Mouse (Mus musculus) left cerebral cortex, adult 9 months (tissue): ENCODE measurements around the gene Cotl1.
"Not testable (repeated sequence)": the region's sequence is repeated elsewhere in the genome, so short reads cannot be mapped to it uniquely, and the experiment has no call there.

Experiments
- DNase-seq, 2 experiments: peaks; one replicate each; pipeline ENCODE4 v3.0.0; 2022; ENCODE audit warnings: low spot score in 2 of 2

Cotl1 gene

DNA sequence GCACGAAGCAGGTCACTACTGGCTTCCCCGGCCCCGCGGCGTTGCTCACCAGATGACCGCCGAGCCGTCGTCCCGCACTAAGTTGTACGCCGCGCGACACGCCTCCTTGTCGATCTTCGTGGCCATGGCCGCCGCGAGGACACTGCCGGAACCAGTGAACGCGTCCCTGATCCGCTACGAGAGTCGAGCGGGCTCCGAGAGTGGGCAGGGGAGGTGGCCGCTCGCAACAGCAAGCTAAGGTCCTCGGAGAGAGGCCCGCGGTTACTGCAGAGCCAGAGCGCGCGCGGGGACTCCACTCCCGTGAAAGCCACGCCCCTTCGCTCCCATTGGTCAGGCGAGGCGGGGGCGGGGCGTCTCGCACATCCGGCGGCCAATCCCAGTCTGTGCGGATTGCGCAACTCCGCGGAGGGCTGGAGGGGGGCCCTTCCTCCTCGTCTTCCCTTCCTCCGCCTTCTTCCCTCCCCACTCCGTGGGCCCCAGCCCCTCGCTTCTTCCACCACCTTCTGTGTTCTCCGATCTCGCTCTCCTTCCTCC lies at the start of gene Cotl1:
Cotl1 (minus strand) TSS at position 270 of the 534 bp plus-strand sequence.
- DNase-seq = peak; percentile 93 to 97

DNA sequence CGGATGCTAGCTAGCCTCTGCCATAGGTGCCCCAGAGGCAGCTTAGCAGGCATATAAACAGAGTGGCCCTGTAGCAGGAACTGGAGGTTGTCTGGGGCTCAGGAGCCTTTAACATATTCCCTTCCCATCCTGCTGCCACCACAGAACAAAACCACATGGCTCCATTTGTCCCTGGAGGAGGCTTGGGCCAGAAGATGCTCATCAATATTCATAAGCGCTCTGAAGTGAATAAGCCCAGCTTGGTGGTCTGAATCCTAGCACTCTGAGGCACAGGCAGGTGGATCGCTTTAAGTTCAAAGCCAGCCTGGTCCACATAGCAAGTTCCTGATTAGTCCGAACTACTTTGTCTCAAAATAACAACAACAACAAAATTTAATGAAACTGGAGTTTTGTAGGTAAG lies 47.7 kb upstream of the Cotl1 start:
- no peak for DNase-seq

DNA sequence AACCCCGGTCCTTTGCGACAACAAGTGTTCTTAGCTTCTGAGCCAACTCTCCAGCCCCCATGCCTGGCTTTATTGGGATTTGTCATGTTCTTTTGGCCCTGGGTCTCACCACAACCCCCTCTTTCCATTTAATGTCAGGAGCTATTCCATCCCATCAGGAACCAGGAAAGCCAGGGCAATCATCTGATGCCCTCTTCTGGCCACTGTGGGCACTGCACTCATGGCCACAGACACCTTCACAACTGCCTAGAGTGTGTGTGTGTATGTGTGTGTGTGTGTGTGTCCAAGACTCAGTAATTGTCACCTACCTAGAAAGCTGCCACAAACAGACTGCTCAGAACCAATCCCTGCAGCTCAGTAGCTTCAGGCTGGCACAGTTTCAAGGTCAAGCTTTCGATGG lies 46.8 kb upstream of the Cotl1 start:
- peak in 1 of 2 experiments; percentile 12 for DNase-seq

DNA sequence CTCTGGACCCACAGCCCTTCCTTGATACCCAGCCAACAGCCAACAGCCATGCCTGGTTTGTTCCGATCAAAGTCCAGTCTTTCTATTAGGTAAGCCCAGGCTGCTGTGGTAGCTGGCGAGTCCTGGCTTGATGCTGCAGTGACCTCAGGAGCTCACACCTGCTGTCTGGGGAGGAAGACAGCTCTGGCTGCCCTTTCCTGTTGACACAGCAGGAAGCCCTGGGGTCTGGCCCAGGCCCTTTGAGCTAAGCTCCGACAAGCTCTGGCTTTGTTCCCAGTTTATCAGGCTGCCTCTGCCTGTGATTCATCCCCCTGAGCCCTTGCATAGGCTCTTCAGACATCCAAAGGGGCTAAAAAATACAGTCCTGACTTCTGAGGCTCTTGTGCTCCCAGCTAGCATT lies 45.3 kb upstream of the Cotl1 start:
- no peak for DNase-seq

DNA sequence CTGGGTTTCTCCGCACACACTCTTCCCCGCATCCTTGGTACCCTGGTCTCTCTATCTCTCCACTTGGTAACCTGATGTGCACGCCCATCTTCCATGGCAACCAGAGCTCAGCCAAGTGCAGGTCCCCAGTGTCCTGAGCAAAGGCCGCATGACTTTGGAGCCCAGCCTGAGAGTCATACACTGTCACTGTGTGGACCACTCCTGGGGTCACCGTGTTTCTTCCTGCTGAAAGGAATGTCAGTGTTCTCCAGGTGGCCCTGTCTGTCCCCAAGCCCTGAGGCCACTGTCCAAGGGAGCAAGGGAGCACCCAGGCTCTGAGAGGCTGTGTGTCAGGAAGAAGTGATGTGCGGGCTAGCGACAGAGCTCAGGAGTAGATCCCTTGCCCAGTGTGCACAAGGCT lies 42.9 kb upstream of the Cotl1 start:
- DNase-seq = no peak

DNA sequence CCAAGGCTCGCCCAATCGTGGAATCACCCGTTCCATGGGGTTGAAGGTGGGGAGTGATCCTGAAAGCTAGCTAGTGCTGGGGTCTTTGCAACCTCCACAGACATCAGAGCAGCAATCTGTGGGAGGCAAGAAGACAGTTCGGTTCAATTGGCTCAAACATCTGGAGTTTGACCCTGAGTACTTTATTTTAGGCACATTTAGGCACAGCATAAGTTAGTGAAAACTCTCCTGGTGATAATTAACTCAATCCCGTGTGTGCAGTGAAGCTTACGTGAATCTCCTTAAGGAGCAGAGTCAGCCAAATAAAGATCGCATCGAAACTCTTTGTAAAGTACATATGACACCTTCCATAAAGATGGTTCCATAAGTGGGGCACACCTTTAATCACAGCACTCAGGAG lies 41.6 kb upstream of the Cotl1 start:
- DNase-seq = no peak

DNA sequence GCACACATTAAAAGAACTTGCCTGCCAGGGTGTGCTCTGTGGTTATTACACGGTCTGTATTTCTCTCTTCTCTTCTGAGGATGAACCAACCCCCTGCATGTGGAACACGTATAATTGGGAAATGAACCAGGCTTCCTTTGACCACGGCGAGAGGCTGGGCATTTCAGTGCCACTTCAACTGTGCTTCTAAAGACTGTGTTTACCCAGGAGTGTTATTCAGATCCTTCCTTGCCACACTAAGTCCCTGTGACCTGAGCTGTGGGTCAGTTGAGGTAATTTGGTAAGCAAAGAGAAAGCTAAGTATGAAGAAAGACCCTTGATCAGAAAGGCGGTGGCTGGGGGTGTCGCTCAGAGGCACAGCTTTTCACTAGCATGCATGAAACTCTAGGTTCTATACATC lies 41.0 kb upstream of the Cotl1 start:
- DNase-seq = no peak

DNA sequence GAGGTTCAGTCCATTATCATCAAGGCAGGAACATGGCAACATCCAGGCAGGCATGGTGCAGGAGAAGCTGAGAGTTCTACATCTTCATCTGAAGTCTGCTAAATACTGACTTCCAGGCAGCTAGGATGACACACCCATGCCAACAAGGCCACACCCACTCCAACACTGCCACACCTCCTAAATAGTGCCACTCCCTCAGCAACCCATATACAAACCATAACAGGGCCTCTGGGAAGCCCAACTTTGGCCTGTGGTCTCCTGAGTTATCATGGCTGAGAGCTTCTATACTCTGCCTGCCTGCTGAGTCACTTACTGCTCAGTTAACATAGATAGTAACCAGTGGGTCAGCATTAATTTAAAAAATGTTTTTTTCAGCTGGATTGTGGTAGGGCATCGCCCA lies 32.8 kb upstream of the Cotl1 start:
- no peak for DNase-seq

DNA sequence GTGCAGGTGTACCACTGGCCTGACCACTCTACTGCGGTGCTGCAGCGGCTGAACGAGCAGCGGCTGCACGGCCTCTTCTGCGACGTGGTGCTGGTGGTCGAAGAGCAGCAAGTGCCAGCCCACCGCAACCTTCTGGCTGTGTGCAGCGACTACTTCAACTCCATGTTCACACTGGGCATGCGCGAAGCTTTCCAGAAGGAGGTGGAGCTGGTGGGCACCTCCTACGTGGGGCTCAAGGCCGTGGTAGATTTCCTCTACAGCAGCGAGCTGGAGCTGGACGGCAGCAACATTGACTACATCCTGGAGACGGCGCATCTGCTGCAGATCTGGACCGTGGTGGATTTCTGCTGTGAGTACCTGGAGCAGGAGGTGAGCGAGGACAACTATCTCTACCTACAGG lies 29.3 kb upstream of the Cotl1 start:
- DNase-seq = no peak

DNA sequence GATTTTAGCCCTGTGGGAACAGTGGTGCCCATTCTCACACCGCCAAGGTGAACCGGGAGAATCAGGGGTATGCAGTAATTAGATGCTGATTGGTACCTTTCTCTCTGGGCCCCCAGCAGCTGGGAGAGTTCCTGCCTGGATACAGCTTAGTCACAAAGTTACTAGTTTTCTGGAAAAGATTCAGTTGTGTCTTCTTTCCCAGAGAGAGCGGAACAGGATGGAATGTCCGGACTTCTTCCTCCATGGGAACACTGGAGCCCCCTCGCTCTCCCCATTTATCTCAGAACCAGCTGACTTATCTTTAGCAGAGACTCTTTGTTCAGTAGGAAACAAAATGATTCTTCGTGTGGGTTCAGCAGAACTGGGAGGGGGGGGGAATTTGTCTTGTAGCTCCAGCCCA lies 22.4 kb upstream of the Cotl1 start:
- no peak for DNase-seq

DNA sequence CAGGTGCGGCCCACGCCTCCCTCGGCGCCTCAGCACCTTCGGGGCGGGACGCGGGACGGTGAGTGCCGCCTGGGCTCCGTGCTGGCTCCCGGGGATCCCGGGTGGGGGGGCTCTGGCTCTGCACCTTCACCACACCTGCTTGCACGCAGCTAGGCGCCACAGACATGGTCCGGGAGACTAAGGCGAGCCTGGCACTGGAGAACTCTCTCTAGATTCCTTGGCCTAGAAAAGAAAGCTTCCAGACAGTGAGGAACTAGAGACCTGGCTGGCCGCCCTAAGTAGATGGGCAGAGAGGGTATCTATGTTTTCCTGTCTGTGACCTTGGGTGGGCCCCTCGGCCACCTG lies 22.0 kb upstream of the Cotl1 start:
- DNase-seq = no peak

DNA sequence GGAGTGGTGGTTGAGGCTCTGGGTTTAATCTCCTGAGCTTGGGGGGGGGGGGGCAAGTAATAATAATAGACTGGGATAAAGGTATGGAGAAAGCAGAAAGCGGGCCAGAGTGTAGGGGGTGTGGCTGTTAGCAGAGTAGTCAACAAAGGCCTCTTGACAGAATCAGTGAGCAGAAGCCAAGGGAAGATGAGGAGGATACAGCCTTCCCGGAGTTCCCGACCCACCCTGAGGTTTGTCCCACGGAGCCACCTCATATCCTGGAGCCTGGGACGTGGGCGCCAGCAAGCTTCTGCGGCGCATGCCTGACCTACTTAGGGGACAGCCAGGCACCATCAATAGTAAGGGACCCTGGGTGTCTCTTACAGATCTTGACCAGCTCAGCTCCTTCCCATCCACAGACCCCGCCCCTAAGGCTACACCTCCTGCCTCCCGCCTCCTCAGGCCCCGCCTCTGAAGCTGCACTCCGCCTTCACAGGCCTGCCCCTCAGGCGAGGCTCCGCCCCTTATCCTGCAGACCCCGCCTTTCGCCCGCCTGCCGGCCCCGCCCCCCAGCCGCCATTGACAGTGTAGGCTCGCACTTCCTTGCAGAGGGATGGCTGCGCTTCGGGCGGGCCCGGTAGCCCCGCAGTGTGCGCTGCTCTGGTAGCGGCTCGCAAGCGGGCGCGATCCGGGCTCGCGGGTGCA lies 21.5 kb upstream of the Cotl1 start, which contains the start of gene Klhl36:
Klhl36 (plus strand) TSS at position 561 of the 684 bp plus-strand sequence.
- DNase-seq = peak; percentile 89 to 95

DNA sequence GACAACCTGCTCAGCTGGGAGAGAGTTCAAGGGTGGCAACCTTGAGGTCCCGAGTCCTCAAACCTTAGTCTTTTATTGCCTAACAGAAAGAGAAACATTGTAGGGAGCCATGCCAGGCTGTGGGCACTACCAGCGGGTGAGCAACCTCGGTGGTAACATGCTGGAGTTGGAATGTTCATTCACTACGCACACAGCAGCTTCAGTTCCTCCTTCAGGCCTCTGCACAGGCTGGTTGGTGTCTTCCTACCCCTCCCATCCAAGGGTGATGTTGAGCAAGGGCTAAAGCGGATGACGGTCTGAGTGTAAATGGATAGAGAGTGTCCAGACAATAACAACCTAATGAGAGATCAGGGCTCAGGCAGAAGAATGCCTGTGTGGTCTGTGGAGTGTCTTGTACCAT lies 17.4 kb upstream of the Cotl1 start:
- no peak for DNase-seq

DNA sequence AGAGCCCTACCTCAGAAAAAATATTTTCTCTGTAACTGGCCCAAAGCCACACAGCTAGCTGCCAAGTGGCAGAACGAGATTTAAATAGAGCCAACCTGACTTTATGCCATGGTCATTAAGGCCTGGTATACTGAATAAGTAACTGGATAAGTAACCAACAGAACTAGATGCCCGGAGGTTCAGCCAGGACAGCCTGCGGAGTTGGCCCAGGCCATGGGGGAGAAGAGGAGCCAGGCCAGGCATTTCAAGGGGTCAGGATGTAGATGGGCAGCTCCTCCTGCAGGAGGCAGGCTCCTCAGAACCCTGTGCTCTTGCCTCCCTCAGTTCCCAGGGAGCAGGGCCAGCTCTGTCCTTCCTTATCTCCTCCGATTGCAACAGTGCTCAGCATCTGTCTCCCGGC lies 15.3 kb upstream of the Cotl1 start:
- DNase-seq = no peak

DNA sequence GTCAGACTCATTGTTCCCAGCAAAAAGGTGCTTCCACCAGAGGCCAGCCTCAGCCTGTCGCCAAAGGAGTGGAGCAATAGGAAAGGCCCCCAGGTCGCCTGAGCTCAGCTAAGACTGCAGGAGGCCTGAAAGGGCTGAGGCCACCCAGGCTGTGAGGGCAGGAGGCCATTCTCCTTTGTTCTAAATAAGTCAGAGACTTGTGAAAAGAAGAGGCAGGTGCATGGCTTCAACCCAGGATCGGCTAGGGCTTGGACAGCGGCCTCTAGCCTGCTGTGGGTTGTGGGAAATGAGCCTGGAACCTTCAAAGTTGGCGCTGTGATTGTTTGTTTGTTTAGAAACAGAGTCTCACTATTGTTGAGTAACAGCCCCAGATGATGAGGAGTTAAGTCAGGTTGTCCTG lies 13.7 kb upstream of the Cotl1 start:
- no peak for DNase-seq

DNA sequence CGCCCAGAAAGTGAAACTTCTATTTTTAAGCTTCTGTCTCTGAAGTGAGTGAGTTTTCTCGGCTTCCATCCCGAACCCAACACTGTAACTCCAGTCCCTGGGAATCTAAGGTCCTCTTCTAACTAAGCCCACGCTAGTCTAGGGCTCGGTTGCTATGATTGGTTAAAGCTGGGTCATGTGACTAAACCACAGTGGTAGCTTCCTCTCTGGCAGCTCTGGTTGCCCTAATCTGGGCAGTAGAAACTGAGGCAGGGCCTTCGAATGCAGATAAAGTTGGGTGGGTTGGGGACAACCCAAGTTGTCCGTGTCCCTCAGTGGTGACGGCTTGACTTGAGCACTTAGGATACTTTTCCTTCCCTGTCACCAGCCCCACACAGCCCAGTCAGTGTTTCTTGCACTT lies 13.2 kb upstream of the Cotl1 start:
- no peak for DNase-seq

DNA sequence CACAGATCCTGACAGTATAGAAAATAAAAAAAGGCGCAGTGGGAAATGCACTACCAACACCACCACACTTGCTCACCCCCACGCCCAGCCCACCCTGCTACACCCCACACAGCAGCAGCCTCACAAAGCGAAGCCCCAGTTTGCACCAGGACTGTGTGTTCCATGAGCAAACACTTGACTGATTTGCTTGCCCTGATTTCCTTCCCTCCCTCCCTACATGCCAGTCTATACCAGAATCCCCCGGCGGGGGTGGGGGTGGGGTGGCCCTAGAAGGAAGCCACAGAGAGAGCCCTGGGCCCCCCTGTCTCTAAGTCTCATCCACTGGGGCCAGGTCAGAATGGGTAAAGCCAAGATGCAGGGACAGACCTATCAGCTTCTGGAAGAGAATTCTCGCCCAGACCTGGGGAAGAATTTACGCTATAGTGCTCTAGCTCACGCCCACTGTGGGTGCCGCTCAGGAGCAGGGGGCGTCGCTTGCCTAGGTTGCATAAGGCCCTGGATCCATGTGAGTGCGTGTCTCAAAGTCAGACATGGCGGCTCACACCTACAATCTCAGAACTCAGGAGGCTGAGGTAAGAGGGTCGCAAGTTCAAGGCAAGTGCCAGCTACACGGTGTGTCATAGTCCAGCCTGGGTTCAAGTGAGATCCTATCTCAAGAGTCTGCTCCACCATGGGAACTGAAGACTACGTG lies 7.0 kb upstream of the Cotl1 start:
- no peak for DNase-seq

DNA sequence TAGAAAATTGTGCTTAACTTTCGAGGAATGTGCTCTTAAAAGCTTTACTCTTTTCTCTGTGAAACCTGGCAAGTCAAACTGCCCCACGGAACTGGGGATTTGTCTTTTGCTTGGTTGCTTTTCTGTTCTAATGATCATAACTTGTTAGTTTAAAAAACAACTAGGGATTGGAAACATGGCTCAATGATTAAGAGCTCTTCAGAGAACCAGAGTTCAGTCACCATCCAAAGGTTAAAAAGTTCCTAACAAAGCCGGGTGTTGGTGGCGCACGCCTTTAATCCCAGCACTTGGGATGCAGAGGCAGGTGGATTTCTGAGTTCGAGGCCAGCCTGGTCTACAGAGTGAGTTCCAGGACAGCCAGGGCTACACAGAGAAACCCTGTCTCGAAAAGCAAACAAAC lies 5.4 kb upstream of the Cotl1 start:
- DNase-seq = not testable (repeated sequence)

DNA sequence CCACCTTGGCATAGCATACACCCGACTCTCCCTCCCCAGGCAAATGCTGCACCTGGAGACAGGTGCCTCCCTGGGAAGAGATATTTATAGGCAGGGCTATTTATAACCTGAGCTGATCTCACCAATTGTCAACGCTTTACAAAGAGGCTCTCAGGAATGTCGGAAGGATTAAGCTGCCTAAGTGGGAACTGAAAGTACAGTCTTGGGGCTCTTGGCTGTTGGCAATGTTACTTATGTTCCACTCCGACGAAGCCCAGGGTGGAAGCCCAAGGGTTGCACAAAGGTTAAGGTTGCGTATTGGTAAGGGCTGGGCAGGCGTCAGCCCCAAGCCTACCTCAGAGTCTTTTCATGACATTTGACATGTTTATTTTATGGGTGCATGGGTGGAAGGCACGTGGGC lies 4.2 kb upstream of the Cotl1 start:
- no peak for DNase-seq

DNA sequence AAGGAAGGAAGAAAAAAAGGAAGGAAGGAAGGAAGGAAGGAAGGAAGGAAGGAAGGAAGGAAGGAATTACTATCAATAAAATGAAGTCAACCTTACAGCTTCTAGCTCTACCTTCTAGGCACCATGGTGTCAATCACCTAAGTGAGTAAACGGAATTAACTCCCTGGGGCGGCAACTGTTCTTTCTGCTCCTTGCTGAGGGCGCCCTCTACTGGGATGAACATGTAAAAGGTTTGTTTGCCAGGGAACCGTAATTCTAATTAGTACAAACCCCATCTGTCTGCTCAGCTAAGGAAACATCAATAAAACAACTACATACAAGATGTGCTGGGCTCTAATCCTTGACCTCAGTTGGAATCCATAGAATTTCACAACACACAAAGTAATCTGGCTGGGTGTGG lies 3.1 kb upstream of the Cotl1 start:
- peak in 1 of 2 experiments; percentile 84 for DNase-seq

DNA sequence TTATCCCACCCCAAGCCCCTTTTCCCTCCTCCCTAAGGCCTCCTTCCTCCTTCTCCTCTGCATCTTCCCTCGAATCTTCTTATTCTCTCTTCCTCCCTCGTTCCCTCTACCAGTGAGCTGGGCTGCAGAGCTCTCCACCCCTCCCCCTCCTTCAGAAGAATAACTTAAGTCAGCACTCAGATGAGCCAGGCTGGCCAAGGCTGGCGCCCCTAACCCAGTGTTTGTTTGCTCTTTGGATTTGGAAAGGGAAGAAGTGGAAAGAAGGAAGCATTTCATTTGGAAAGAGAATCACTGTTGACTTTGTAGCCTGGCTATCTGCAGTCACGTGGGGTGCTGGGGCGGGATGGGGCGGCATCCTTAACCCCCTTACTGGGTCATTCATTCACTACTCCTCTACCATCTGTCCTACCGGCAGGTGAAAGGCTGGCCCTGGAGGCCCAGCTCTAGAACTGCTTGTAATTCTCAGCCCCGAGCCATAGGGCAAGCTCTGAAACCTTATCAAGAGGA lies 614 bp upstream of the Cotl1 start:
- DNase-seq = no peak

DNA sequence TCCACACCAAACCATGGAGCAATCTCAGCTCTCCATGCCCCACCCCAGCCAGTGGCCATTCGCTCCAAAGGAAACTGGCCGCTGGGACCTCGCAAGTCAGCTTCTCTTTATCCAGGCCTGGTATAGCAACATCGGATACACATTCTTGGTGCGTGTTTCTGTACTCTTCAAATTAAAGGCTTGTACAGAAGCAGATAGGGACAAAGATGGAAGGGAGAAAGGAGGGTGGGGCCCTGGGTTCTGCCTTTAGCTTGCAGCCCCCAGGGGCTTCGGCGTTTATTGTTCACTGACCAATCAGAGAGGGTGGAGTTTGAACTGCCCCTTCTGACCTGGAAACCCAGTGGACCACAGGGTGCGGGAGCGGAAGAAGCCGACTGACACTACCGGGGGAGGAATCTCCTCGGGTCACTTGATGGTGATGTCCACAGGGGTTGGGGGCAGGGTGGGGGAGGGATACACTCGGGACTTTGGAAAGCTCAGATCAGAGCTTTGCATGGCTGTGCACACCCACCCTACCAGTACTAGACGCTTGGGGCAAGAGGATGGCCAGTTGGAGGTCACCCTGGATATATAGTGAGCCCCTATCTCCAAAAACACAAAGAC lies 824 bp downstream of the Cotl1 start:
- no peak for DNase-seq

DNA sequence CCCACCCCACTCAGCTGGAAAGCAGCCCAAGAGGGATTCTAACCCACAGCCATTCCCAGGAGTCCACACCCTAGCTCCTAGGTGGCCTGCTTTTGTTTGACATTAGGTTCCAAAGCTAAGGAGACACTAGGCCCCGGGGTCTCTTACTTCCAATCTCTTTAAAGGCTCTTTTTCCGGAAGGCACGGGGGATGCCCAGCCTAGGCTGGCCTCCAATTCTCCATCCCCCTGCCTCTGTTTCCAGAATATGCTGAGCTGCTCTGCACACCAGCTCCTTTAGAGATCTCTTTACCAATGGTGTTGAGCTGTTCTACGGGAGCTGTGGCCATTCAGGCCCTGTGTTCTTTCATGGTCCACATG lies 1.4 kb downstream of the Cotl1 start:
- DNase-seq = no peak
